Mouse (Mus musculus) embryonic stem cell, embryonic (primary cell): ENCODE measurements at regions not wholly inside any gene's neighbourhood (a gene's known extent, or its start where the extent isn't known, plus 50 kb on each side); places are given as distances from the start of the nearest gene placed in this dataset.
"Not testable (repeated sequence)": the region's sequence is repeated elsewhere in the genome, so short reads cannot be mapped to it uniquely, and the experiment has no call there.

Experiments
- CTCF ChIA-PET, 4 experiments: fragments of 300-600 bp in 2 of 4; fragments of 350-600 bp in 2 of 4; sonication (Branson Sonifier 250); formaldehyde crosslinking; loops; one replicate each; lab custom pipeline; 2022; ENCODE audit warnings: inconsistent platforms in 2 of 4; lab: Charles Lee
- POLR2A ChIA-PET, 4 experiments: fragments of 300-600 bp in 2 of 4; fragments of 350-600 bp in 2 of 4; sonication (Branson Sonifier 250); formaldehyde crosslinking; loops; one replicate each; lab custom pipeline; 2022; ENCODE audit warnings: antibody characterized with exemption in 4 of 4, inconsistent platforms in 1 of 4; lab: Charles Lee

GRCm38 (mm10) chr10:37760542-37761367, 622.0 kb upstream of the Marcks start:
- ChIA-PET CTCF (interaction anchor here in 1 of 4 experiments (0.6 kb wide), 1 partner anchor 249 kb away, joined by 7 read pairs; no protein-coding TSS in a partner anchor), POLR2A (no interaction called here)

- CTCF ChIA-PET: no interaction called here
- POLR2A ChIA-PET: no interaction called here
Measured at GRCm38 (mm10) chr10:37741581-37741980, 602.9 kb upstream of the Marcks start.

- ChIA-PET CTCF (no interaction called here), POLR2A (no interaction called here)
Measured at GRCm38 (mm10) chr10:37739024-37739423, 600.3 kb upstream of the Marcks start.

GRCm38 (mm10) chr10:37725609-37726008, 586.9 kb upstream of the Marcks start:
- CTCF ChIA-PET: no interaction called here
- POLR2A ChIA-PET: no interaction called here

GRCm38 (mm10) chr10:37724994-37725393, 586.3 kb upstream of the Marcks start:
- CTCF ChIA-PET: not testable (repeated sequence)

GRCm38 (mm10) chr10:37720748-37721147, 582.0 kb upstream of the Marcks start:
- ChIA-PET CTCF (no interaction called here), POLR2A (no interaction called here)

More at GRCm38 (mm10) chr10:37724994-37725393, 586.3 kb upstream of the Marcks start:
- POLR2A ChIA-PET: not testable (repeated sequence)

GRCm38 (mm10) chr10:37716946-37717345, 578.2 kb upstream of the Marcks start:
- ChIA-PET CTCF (no interaction called here), POLR2A (no interaction called here)

GRCm38 (mm10) chr10:37711459-37711858, 572.7 kb upstream of the Marcks start:
- ChIA-PET POLR2A (no interaction called here), CTCF (no interaction called here)

- ChIA-PET POLR2A (no interaction called here), CTCF (no interaction called here)
Measured at GRCm38 (mm10) chr10:37694041-37694690, 555.4 kb upstream of the Marcks start.

GRCm38 (mm10) chr10:37692851-37693250, 554.1 kb upstream of the Marcks start:
- ChIA-PET POLR2A (interaction anchor here in 1 of 4 experiments (0.6 kb wide), 1 partner anchor 164 kb away, joined by 3 read pairs; no protein-coding TSS in a partner anchor), CTCF (no interaction called here)

- ChIA-PET POLR2A (no interaction called here), CTCF (no interaction called here)
Measured at GRCm38 (mm10) chr10:37691939-37692338, 553.2 kb upstream of the Marcks start.

- ChIA-PET CTCF (interaction anchor here in 1 of 4 experiments (0.5 kb wide), 1 partner anchor 1290 kb away, joined by 4 read pairs; no protein-coding TSS in a partner anchor), POLR2A (no interaction called here)
Measured at GRCm38 (mm10) chr10:37683101-37683500, 544.4 kb upstream of the Marcks start.

GRCm38 (mm10) chr10:37680601-37681000, 541.9 kb upstream of the Marcks start:
- POLR2A ChIA-PET: no interaction called here
- CTCF ChIA-PET: no interaction called here

- ChIA-PET CTCF (no interaction called here), POLR2A (no interaction called here)
Measured at GRCm38 (mm10) chr10:37677826-37678225, 539.1 kb upstream of the Marcks start.

- POLR2A ChIA-PET: no interaction called here
- CTCF ChIA-PET: no interaction called here
Measured at GRCm38 (mm10) chr10:37668827-37669226, 530.1 kb upstream of the Marcks start.

GRCm38 (mm10) chr10:37667031-37667745, 528.5 kb upstream of the Marcks start:
- POLR2A ChIA-PET: no interaction called here
- CTCF ChIA-PET: interaction anchor here in 1 of 4 experiments (1.0 kb wide), 1 partner anchor 697 kb away, joined by 10 read pairs; no protein-coding TSS in a partner anchor

- POLR2A ChIA-PET: interaction anchor here in 1 of 4 experiments (0.6 kb wide), 1 partner anchor 139 kb away, joined by 3 read pairs; no protein-coding TSS in a partner anchor
- CTCF ChIA-PET: no interaction called here
Measured at GRCm38 (mm10) chr10:37666535-37666934, 527.8 kb upstream of the Marcks start.

GRCm38 (mm10) chr10:37637001-37637562, 498.4 kb upstream of the Marcks start:
- ChIA-PET CTCF (no interaction called here), POLR2A (no interaction called here)

GRCm38 (mm10) chr10:37636421-37636820, 497.7 kb upstream of the Marcks start:
- ChIA-PET CTCF (no interaction called here), POLR2A (no interaction called here)
